Mouse (Mus musculus) limb, embryonic 12.5 days (tissue): ENCODE data around the gene Zfp622. TPM values are rescaled to one million over a fixed set of nuclear protein-coding genes. Genes with fewer than 3 reads are reported as not detected.

Experiments used
- ATAC-seq: fragments of 200-750 bp; cut with Nextera tagmentation; 2 replicates; pipeline ENCODE4 v1.8.0; 2017; ENCODE audit warnings: low read depth, moderate TSS enrichment; ENCODE audit not compliant: insufficient number of reproducible peaks, insufficient read depth, low FRiP score, low TSS enrichment
- H3K27ac ChIP-seq: fragments of 300-500 bp; sonication (generic); 2 replicates; pipeline ENCODE4 v1.5.1; 2016; ENCODE audit warnings: mild to moderate bottlenecking, moderate library complexity
- H3K27me3 ChIP-seq: fragments of 300-500 bp; sonication (generic); 2 replicates; pipeline ENCODE4 v1.6.1; 2016; ENCODE audit warnings: mild to moderate bottlenecking, moderate library complexity
- H3K36me3 ChIP-seq: fragments of 300-500 bp; sonication (generic); 2 replicates; pipeline ENCODE4 v1.6.1; 2016; ENCODE audit warnings: mild to moderate bottlenecking, moderate library complexity
- H3K4me1 ChIP-seq: fragments of 300-500 bp; sonication (generic); replicated peaks from 2 replicates; pipeline ENCODE4 v1.6.1; 2016
- H3K4me2 ChIP-seq: fragments of 300-500 bp; sonication (generic); 2 replicates; pipeline ENCODE4 v1.6.1; 2016; ENCODE audit warnings: mild to moderate bottlenecking, moderate library complexity
- H3K4me3 ChIP-seq: fragments of 300-500 bp; sonication (generic); replicated peaks from 2 replicates; pipeline ENCODE4 v1.5.1; 2016; ENCODE audit warnings: mild to moderate bottlenecking
- H3K9ac ChIP-seq: fragments of 300-500 bp; sonication (generic); replicated peaks from 2 replicates; pipeline ENCODE4 v1.6.1; 2016; ENCODE audit warnings: mild to moderate bottlenecking, moderate library complexity
- H3K9me3 ChIP-seq: fragments of 300-500 bp; sonication (generic); 2 replicates; pipeline ENCODE4 v1.6.1; 2016; ENCODE audit warnings: mild to moderate bottlenecking, moderate library complexity
- WGBS: fragments of 180-500 bp; shearing (Covaris S2); methylation state at CpG from one replicate; pipeline ENCODE4 v1.1.7; 2016; 5-methylcytosine and 5-hydroxymethylcytosine counted together
- microRNA-seq: library from miRNA; unstranded; fragments of <30 nt; microRNA quantifications from one replicate; pipeline ENCODE4, GENCODE M21; 2017
- polyA plus RNA-seq: library from polyadenylated mRNA; unstranded; fragments of >200 nt; fragmentation: Nextera tagmentation; extraction: Ambion mirVana; gene quantifications from 2 replicates; pipeline ENCODE4 v1.2.1, GENCODE M21; 2016

The Zfp622 gene
- polyA plus RNA-seq, 1 experiment from 2014 or later, result 37.9 TPM

DNA sequence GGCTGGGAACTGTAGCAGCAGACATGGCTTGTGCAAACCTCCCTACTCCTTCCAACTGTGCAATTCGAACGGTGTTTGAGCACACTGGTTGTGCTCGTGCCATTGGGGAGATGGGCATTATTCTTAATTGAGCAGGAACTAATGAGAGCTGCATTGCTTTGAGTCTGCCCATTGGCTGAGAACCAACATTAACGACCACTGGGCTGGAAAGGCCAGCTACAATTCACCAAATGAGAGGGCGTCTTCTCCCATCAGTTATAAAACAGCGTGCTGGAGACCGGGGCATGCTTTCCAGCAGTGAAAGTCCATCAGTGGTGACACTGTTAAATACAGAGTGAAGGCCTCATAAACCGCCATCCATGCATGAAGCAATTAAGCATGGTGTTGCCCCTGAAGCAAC lies 37.6 kb downstream of the Zfp622 start:
- no peak for ATAC-seq
- Histone ChIP-seq H3K27me3 (no peaks in the 10 kb centered on the region), H3K27ac (no peak overlapping the region), H3K4me3 (no peak overlapping the region), H3K9ac (no peak overlapping the region), H3K4me2 (no peak overlapping the region), H3K9me3 (no peaks in the 10 kb centered on the region), H3K36me3 (no peaks in the 10 kb centered on the region), H3K4me1 (no peaks in the 10 kb centered on the region)
- WGBS, result 42% methylated on average over 8 of the region's 8 CpGs

DNA sequence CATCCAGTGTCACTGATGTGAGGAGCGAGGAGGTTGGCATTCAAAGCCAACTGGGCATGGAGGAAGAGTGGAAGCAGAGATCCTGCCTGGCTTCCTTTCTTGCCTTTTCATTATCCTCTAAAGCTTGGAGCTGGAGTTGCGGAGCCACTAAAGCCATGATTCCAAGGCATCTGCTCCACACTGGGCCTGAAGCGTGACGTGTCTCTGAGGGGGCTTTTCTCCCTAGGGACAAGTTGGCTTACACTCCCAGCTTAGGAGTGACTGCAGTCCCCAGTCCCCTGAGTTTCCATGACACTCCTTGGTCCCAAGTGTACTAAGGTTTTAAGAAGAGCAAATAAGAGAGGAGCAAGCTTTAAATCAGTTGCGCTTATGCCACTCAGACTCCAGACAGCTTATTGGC lies 38.5 kb downstream of the Zfp622 start:
- H3K9me3 ChIP-seq, result no peaks in the 10 kb centered on the region
- no peak overlapping the region for H3K4me3 ChIP-seq
- no peaks in the 10 kb centered on the region for H3K36me3 ChIP-seq
- WGBS, result 90% methylated on average over 5 of the region's 5 CpGs
- no peak overlapping the region; the same call in 1 of the 2 replicates for H3K27ac ChIP-seq
- no peaks in the 10 kb centered on the region for H3K27me3 ChIP-seq
- no peaks in the 10 kb centered on the region for H3K4me1 ChIP-seq
- ATAC-seq, result no peak
- H3K9ac ChIP-seq, result no peak overlapping the region
- H3K4me2 ChIP-seq, result no peak overlapping the region

DNA sequence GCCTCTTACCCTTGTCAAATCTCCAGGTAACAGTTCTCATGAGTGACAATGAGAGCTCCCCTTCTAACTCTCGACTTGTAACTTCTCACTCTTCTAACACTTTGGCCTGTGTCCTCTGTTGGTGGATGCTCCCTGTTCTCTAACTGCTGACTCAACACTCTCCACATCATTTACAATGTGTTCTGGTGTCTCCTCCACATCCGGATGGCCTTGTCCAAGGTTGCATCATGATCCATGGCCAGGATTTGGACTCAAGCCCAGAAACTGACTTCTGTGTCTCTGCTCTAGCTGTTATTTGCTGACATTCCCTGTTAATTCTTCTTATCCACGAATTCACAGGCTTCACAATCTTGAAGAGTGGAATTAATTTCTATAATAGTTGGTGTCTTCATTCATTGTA lies 47.5 kb downstream of the Zfp622 start:
- Histone ChIP-seq H3K9ac (no peak overlapping the region), H3K36me3 (no peaks in the 10 kb centered on the region), H3K27ac (no peak overlapping the region), H3K27me3 (no peaks in the 10 kb centered on the region), H3K9me3 (no peaks in the 10 kb centered on the region), H3K4me3 (no peak overlapping the region), H3K4me2 (no peak overlapping the region), H3K4me1 (no peaks in the 10 kb centered on the region)
- no peak for ATAC-seq
- 70% methylated on average over 3 of the region's 3 CpGs for WGBS

DNA sequence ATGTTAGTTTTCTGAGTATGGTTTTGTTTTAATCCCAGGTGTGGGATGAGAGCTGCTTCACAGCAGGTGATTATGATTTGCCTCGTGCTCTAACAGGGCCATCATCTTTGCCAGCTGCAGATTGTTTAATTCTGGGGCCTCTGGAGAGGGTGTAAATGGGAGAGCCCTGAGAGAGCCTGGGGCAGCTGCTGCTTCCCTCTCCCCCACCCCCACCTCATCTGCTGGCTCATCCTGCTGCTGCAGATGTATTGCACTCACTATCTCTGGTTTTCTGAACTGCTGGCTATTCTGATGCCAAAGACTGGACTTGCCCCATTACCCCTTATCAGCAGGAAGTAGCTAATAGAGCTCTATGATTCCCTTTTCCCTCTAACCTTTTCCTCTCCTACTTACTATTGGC lies 56.4 kb downstream of the Zfp622 start:
- no peaks in the 10 kb centered on the region for H3K27me3 ChIP-seq
- H3K4me3 ChIP-seq, result no peak overlapping the region
- H3K9ac ChIP-seq, result no peak overlapping the region
- no peaks in the 10 kb centered on the region for H3K4me1 ChIP-seq
- H3K4me2 ChIP-seq, result no peak overlapping the region
- no peak for ATAC-seq
- H3K9me3 ChIP-seq, result no peaks in the 10 kb centered on the region
- H3K27ac ChIP-seq, result no peak overlapping the region
- WGBS, result 4% methylated on average over 1 of the region's 1 CpGs
- no peaks in the 10 kb centered on the region for H3K36me3 ChIP-seq

DNA sequence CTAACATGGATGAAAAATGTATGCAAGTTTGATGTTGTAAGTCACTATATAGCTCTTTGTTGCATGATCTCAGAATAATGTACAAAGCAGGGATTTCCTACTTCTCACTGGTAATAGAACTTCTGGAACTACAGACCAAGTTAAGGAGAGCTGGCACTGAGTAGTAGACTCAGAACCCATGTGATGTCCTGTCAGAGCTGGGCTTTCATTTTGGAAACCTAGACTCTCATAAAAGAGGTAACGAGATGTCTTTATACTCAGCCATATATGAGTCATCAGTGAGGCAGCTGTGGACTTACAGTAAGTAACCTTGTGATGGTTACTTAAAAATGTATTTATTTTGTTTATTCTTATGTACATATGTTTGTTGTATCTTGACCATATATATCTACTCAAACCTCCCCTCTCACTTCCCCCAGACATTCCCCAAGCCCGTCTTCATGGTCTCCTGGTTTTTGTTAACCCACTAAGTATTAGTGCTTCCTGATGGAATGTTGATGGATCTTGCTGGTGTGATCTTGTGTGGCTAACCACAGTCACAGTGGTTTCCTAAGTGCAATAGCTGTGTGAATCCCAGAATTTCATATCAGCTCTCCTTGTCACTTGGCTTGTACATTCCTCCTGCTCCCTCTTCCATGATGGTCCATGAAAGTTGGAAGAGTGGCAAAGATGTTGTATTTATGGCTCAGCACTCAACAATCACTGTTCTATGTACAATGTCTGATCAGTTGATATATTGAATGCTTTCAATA lies 57.2 kb downstream of the Zfp622 start:
- ATAC-seq, result no peak
- Histone ChIP-seq H3K4me3 (no peak overlapping the region), H3K36me3 (no peaks in the 10 kb centered on the region), H3K27me3 (no peaks in the 10 kb centered on the region), H3K4me1 (no peaks in the 10 kb centered on the region), H3K9ac (no peak overlapping the region), H3K4me2 (no peak overlapping the region), H3K9me3 (no peaks in the 10 kb centered on the region), H3K27ac (no peak overlapping the region)
- WGBS, result 77% methylated on average over 2 of the region's 2 CpGs

Small RNAs within 50 kb of the gene (microRNA-seq; reads per million reads assigned to microRNA genes)
- gene Mir7212, result not detected

Other genes starting within 250 kb of the Zfp622 start
- 3.2 and 3.4 TPM in 2 replicates for gene Retreg1, start 141.2 kb upstream of the Zfp622 start, polyA plus RNA-seq